Mouse (Mus musculus) limb, embryonic 12.5 days (tissue): ENCODE results near the gene Usb1. TPM values are rescaled to one million over a fixed set of nuclear protein-coding genes. Genes with fewer than 3 reads are reported as not detected.
A peak's percentile ranks its signal among the peaks of the same experiment; 100 is the strongest.

Source experiments
- ATAC-seq: fragments of 200-750 bp; cut with Nextera tagmentation; 2 replicates; pipeline ENCODE4 v1.8.0; 2017; ENCODE audit warnings: low read depth, moderate TSS enrichment; ENCODE audit not compliant: insufficient number of reproducible peaks, insufficient read depth, low FRiP score, low TSS enrichment
- H3K27ac ChIP-seq: fragments of 300-500 bp; sonication (generic); 2 replicates; pipeline ENCODE4 v1.5.1; 2016; ENCODE audit warnings: mild to moderate bottlenecking, moderate library complexity
- H3K27me3 ChIP-seq: fragments of 300-500 bp; sonication (generic); 2 replicates; pipeline ENCODE4 v1.6.1; 2016; ENCODE audit warnings: mild to moderate bottlenecking, moderate library complexity
- H3K36me3 ChIP-seq: fragments of 300-500 bp; sonication (generic); 2 replicates; pipeline ENCODE4 v1.6.1; 2016; ENCODE audit warnings: mild to moderate bottlenecking, moderate library complexity
- H3K4me1 ChIP-seq: fragments of 300-500 bp; sonication (generic); replicated peaks from 2 replicates; pipeline ENCODE4 v1.6.1; 2016
- H3K4me2 ChIP-seq: fragments of 300-500 bp; sonication (generic); 2 replicates; pipeline ENCODE4 v1.6.1; 2016; ENCODE audit warnings: mild to moderate bottlenecking, moderate library complexity
- H3K4me3 ChIP-seq: fragments of 300-500 bp; sonication (generic); replicated peaks from 2 replicates; pipeline ENCODE4 v1.5.1; 2016; ENCODE audit warnings: mild to moderate bottlenecking
- H3K9ac ChIP-seq: fragments of 300-500 bp; sonication (generic); replicated peaks from 2 replicates; pipeline ENCODE4 v1.6.1; 2016; ENCODE audit warnings: mild to moderate bottlenecking, moderate library complexity
- H3K9me3 ChIP-seq: fragments of 300-500 bp; sonication (generic); 2 replicates; pipeline ENCODE4 v1.6.1; 2016; ENCODE audit warnings: mild to moderate bottlenecking, moderate library complexity
- WGBS: fragments of 180-500 bp; shearing (Covaris S2); methylation state at CpG from one replicate; pipeline ENCODE4 v1.1.7; 2016; 5-methylcytosine and 5-hydroxymethylcytosine counted together
- polyA plus RNA-seq: library from polyadenylated mRNA; unstranded; fragments of >200 nt; fragmentation: Nextera tagmentation; extraction: Ambion mirVana; gene quantifications from 2 replicates; pipeline ENCODE4 v1.2.1, GENCODE M21; 2016

Gene Usb1
- polyA plus RNA-seq, 1 experiment from 2014 or later: 39.7 TPM

- H3K9ac ChIP-seq: no peak overlapping the region
- no peak overlapping the region for H3K27ac ChIP-seq
- no peaks in the 10 kb centered on the region for H3K9me3 ChIP-seq
- no peak overlapping the region for H3K4me2 ChIP-seq
- no peaks in the 10 kb centered on the region for H3K27me3 ChIP-seq
- no peak overlapping the region for H3K4me3 ChIP-seq
- H3K4me1 ChIP-seq: no peaks in the 10 kb centered on the region
- ATAC-seq: no peak
- peaks cover 57% of the 10 kb centered on the region for H3K36me3 ChIP-seq
Measured at GRCm38 (mm10) chr8:95336363-95336762, 4.3 kb downstream of the Usb1 start.

- peaks cover 78% of the 10 kb centered on the region for H3K36me3 ChIP-seq
- ATAC-seq: no peak
- H3K27ac ChIP-seq: no peak overlapping the region
- no peaks in the 10 kb centered on the region for H3K27me3 ChIP-seq
- H3K4me2 ChIP-seq: no peak overlapping the region
- H3K4me3 ChIP-seq: no peak overlapping the region
- WGBS: 74% methylated on average over 5 of the region's 5 CpGs
- H3K9ac ChIP-seq: no peak overlapping the region
- no peaks in the 10 kb centered on the region for H3K9me3 ChIP-seq
- no peaks in the 10 kb centered on the region for H3K4me1 ChIP-seq
Measured at GRCm38 (mm10) chr8:95341721-95342120, 9.6 kb downstream of the Usb1 start.

GRCm38 (mm10) chr8:95344668-95345067 lies 12.6 kb downstream of the Usb1 start:
- Histone ChIP-seq H3K27me3 (peaks cover 19% of the 10 kb centered on the region), H3K9ac (no peak overlapping the region), H3K27ac (no peak overlapping the region), H3K4me3 (no peak overlapping the region), H3K36me3 (peaks cover 52% of the 10 kb centered on the region), H3K9me3 (no peaks in the 10 kb centered on the region), H3K4me1 (no peaks in the 10 kb centered on the region), H3K4me2 (no peak overlapping the region)
- no peak for ATAC-seq
- WGBS: 81% methylated on average over 6 of the region's 6 CpGs

GRCm38 (mm10) chr8:95346643-95347545 lies 14.8 kb downstream of the Usb1 start:
- peak; percentile 47; the same call in 1 of the 2 replicates for ATAC-seq
- WGBS: 12% methylated on average over 8 of the region's 8 CpGs
- H3K4me2 ChIP-seq: no peak overlapping the region
- no peaks in the 10 kb centered on the region for H3K9me3 ChIP-seq
- peaks cover 36% of the 10 kb centered on the region for H3K36me3 ChIP-seq
- H3K27me3 ChIP-seq: peaks cover 37% of the 10 kb centered on the region
- no peak overlapping the region for H3K27ac ChIP-seq
- peaks cover 9% of the 10 kb centered on the region for H3K4me1 ChIP-seq
- H3K9ac ChIP-seq: no peak overlapping the region
- H3K4me3 ChIP-seq: no peak overlapping the region

- H3K27ac ChIP-seq: no peak overlapping the region
- H3K4me3 ChIP-seq: no peak overlapping the region
- H3K9me3 ChIP-seq: no peaks in the 10 kb centered on the region
- H3K36me3 ChIP-seq: peaks cover 25% of the 10 kb centered on the region
- no peak overlapping the region for H3K9ac ChIP-seq
- H3K27me3 ChIP-seq: peaks cover 40% of the 10 kb centered on the region
- H3K4me1 ChIP-seq: peaks cover 12% of the 10 kb centered on the region
- no peak overlapping the region for H3K4me2 ChIP-seq
- 84% methylated on average over 2 of the region's 2 CpGs for WGBS
- ATAC-seq: no peak
Measured at GRCm38 (mm10) chr8:95348356-95348755, 16.3 kb downstream of the Usb1 start.

GRCm38 (mm10) chr8:95348811-95349630 lies 16.9 kb downstream of the Usb1 start:
- Histone ChIP-seq H3K9me3 (no peaks in the 10 kb centered on the region), H3K4me1 (peaks cover 19% of the 10 kb centered on the region), H3K4me2 (no peak overlapping the region), H3K36me3 (peaks cover 18% of the 10 kb centered on the region), H3K4me3 (no peak overlapping the region), H3K27ac (no peak overlapping the region), H3K27me3 (peaks cover 46% of the 10 kb centered on the region), H3K9ac (no peak overlapping the region)
- ATAC-seq: no peak
- WGBS: 67% methylated on average over 19 of the region's 19 CpGs

GRCm38 (mm10) chr8:95351461-95351860 lies 19.4 kb downstream of the Usb1 start:
- peak overlapping the region; percentile 73 for H3K4me3 ChIP-seq
- H3K36me3 ChIP-seq: no peaks in the 10 kb centered on the region
- ATAC-seq: no peak
- 2% methylated on average over 15 of the region's 15 CpGs for WGBS
- H3K9me3 ChIP-seq: no peaks in the 10 kb centered on the region
- no peak overlapping the region for H3K27ac ChIP-seq
- H3K4me1 ChIP-seq: peaks cover 19% of the 10 kb centered on the region
- H3K9ac ChIP-seq: no peak overlapping the region
- peak overlapping the region; percentile 98 for H3K4me2 ChIP-seq
- H3K27me3 ChIP-seq: peaks cover 56% of the 10 kb centered on the region

- H3K36me3 ChIP-seq: no peaks in the 10 kb centered on the region
- peaks cover 56% of the 10 kb centered on the region for H3K27me3 ChIP-seq
- peak; percentile 57 for ATAC-seq
- H3K4me2 ChIP-seq: peak within 1 kb of the TSS; percentile 98
- no peaks in the 10 kb centered on the region for H3K9me3 ChIP-seq
- H3K27ac ChIP-seq: peak within 1 kb of the TSS; percentile 62; the same call in 1 of the 2 replicates
- under 1% methylated on average over 80 of the region's 80 CpGs for WGBS
- peak within 1 kb of the TSS; percentile 83 for H3K9ac ChIP-seq
- peak within 1 kb of the TSS; percentile 73 for H3K4me3 ChIP-seq
- peaks cover 19% of the 10 kb centered on the region for H3K4me1 ChIP-seq
Measured at GRCm38 (mm10) chr8:95352151-95352870, 20.2 kb downstream of the Usb1 start, which contains the start of gene Mmp15. TSS of gene Mmp15 (plus strand) at chr8:95352268.

GRCm38 (mm10) chr8:95352871-95353866 lies 21.1 kb downstream of the Usb1 start:
- H3K27ac ChIP-seq: 0 out of 2 replicates have a peak overlapping the region, but pooled peaks have one; percentile 62
- ATAC-seq: peak; percentile 26; the same call in 1 of the 2 replicates
- peaks cover 19% of the 10 kb centered on the region for H3K4me1 ChIP-seq
- no peaks in the 10 kb centered on the region for H3K9me3 ChIP-seq
- peak overlapping the region; percentile 98 for H3K4me2 ChIP-seq
- WGBS: 2% methylated on average over 62 of the region's 62 CpGs
- H3K27me3 ChIP-seq: peaks cover 53% of the 10 kb centered on the region
- peak overlapping the region; percentile 73 for H3K4me3 ChIP-seq
- peak overlapping the region; percentile 83 for H3K9ac ChIP-seq
- no peaks in the 10 kb centered on the region for H3K36me3 ChIP-seq

GRCm38 (mm10) chr8:95354606-95355005 lies 22.5 kb downstream of the Usb1 start:
- WGBS: 78% methylated on average over 2 of the region's 2 CpGs
- no peak overlapping the region for H3K9ac ChIP-seq
- H3K27me3 ChIP-seq: peaks cover 39% of the 10 kb centered on the region

More at GRCm38 (mm10) chr8:95354606-95355005, 22.5 kb downstream of the Usb1 start:
- H3K4me3 ChIP-seq: no peak overlapping the region
- no peak overlapping the region for H3K27ac ChIP-seq
- ATAC-seq: no peak
- no peak overlapping the region for H3K4me2 ChIP-seq
- peaks cover 23% of the 10 kb centered on the region for H3K4me1 ChIP-seq
- H3K36me3 ChIP-seq: no peaks in the 10 kb centered on the region
- H3K9me3 ChIP-seq: no peaks in the 10 kb centered on the region
